Mouse (Mus musculus) T-helper 17 cell (primary cell): ENCODE measurements around the gene Cldn7.
"Not testable (repeated sequence)": the region's sequence is repeated elsewhere in the genome, so short reads cannot be mapped to it uniquely, and the experiment has no call there.

Source experiments
- in situ Hi-C, 2 experiments: fragments of 300-600 bp; cut with MboI, MseI; formaldehyde crosslinking; loops; 1 replicate in 1 of 2; 2 replicates in 1 of 2; pipeline ENCODE4 v1.15.1; 2025; ENCODE audit warnings: high pct_unique_total_duplicates in 2 of 2

Cldn7 gene

DNA sequence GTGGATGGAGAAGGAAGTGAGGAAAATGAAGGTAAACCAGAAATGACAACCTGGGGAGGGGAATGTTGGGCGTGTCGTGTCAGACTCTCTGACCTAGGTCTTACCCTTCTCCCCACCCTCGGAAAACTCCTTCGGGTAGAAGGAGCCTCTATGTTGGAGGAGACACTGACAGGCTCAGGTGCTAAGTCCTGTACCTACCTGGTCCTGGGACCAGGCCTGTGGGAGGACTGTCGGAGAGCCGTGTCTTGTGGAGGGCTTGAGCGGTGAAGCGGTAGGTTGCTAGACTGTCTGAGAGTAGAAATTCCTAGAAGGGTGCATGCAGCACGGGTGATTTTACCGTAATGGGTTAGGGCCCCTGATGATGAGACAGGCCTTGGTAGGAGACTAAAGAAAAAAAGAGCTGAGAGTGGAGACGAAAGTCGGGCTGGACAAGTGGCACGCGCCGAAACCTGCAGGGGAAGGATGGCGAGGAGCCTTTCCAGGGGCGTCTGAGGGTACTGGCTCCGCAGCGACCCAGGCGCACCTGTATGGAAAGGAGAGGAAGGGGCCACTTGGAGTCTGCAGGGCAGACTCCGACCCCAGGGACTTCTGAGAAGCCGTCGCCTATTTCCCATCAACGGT lies at the start of gene Cldn7:
Gene Cldn7 (plus strand): TSS at position 130 of the 621 bp plus-strand sequence.
- in situ Hi-C loops = no loop called here

DNA sequence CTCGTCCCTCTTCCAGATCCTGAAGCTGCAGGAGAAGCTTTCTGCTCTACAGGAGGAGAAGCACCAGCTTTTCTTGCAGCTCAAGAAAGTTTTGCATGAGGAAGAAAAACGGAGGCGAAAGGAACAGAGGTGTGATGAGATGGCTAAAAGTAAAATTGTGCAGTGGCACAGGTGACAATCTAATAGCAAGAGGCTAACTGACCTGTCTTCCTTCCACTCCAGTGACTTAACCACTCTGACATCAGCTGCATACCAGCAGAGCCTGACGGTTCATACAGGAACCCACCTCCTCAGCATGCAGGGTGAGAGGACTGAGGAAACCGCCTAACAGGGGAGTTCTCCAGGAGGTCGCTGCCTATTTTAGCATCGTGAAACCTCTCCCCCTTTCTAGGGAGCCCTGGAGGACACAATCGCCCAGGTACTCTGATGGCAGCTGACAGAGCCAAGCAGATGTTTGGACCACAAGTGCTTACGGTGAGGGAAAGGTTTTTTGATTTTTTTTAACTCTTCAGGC lies 49.6 kb upstream of the Cldn7 start:
- in situ Hi-C loops = loop anchor here (10.0 kb wide), 2 partner anchors 750 to 1060 kb away; partner anchors contain the start of genes Rpain (in 1 of the 2) and Spag7 (in 1 of the 2)

DNA sequence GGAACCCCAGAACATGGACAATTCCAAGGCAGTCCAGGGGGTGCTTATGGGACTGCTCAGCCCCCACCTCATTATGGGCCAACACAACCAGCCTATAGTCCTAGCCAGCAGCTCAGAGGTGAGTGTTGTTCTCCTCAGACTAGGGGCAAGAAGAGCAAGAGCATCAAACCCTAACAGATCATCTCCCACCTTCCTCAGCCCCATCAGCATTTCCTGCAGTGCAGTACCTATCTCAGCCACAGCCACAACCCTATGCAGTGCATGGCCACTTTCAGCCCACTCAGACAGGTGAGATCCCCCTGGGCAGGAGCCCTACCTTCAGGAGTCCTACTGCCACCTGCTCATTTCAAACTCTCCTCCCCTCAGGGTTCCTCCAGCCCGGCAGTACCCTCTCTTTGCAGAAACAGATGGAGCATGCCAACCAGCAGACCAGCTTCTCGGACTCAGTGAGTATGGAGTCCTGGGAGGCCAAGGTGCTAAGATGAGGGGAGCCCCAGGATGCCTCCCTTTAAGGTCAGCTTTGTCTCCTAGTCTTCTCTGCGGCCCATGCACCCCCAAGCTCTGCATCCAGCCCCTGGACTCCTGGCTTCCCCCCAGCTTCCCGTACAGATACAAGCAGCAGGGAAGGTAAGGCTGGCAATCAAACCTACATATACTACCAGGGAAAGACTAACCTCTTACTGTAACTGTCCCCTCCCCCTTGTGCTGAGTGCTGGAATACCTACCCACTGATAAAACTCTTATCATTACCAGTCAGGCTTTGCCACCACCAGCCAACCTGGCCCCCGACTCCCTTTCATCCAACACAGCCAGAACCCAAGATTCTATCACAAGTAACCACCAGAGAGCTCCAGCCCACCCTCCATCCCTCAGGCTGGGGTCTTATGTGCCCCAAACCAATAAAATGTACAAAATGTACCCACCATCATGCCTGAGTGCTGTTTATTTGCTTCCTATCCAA lies 48.6 kb upstream of the Cldn7 start:
- in situ Hi-C loops = loop anchor here (10.0 kb wide), 2 partner anchors 749 to 1059 kb away; partner anchors contain the start of genes Rpain (in 1 of the 2) and Spag7 (in 1 of the 2)

DNA sequence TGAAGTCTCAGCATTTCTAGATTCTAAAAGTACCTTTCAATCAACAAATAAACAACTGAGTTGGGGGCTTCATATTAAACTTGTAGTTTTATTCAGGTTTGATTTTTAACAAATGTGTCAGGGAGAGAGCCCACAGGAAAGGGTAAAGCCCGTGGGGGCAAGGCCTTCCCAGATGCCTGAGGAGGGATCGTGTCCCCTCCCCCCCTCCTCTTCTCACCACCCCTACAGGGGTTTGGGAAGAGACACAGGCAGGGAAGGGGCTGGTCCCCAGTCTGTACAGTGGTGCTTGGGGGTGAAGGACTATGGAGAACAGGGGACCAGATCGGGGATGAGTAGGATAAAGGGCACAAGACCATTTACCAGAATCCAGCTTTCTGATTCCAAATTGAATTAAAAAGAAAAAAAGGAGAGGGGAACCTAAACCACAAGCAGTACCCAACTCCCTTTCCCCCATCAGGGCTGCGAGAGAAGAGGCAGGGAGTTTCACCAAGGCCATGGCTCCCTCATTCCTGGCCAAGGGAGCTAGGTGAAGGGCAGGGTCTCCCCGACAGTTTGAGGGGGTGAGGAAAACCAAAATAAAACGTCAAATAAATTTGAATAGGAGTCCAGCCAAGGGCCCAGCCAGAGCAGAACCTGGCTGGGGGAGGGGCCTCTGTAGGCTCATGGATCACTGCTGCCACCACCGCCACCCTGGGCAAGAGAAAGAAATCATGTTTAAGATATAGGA lies 47.8 kb upstream of the Cldn7 start:
- in situ Hi-C loops = loop anchor here (10.0 kb wide), 2 partner anchors 748 to 1058 kb away; partner anchors contain the start of genes Rpain (in 1 of the 2) and Spag7 (in 1 of the 2)

DNA sequence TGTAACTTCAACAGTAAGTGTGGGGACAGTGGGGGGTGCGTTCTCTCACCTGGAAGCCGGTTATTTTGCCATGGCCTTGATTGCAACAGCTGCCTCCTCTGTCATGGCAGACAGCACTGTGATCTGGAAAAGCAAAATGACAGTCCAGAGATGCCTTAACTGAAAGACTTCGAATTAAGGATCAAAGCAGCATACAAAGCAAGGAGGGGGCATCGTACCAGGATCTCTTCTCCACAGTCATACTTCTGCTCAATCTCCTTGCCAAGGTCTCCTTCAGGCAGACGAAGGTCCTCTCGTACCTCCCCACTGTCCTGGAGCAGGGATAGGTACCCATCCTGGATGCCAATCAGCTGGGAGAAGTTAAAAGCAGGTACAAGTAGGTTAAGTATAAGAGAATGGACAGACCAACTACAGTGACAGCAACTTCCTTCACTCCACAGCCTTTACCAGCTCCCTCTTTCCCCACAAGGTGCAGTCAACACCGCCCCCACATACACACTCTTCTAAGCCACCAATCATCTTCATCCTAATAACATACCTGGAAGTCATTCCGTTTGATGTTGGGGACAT lies 47.1 kb upstream of the Cldn7 start:
- in situ Hi-C loops = loop anchor here (10.0 kb wide), 2 partner anchors 747 to 1057 kb away; partner anchors contain the start of genes Rpain (in 1 of the 2) and Spag7 (in 1 of the 2)

DNA sequence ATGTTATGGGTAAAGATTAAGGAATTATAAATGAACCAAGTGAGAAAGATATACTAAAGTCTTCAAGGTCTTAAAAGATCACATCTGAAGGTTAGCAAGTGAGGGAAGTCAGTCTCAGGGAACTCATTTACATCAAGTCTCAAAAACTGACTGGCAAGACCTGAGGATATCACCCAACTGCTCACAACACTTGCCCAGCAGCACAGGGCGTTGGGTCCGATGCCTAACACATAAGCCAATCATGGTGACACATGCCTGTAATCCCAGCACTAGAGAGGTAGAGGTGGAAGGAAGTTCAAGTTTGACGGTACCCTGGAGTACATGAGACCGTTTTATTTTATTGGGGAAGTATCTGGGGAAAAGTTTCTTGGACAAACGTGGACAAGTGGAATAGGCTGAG lies 46.5 kb upstream of the Cldn7 start:
- in situ Hi-C loops = loop anchor here (10.0 kb wide), 2 partner anchors 747 to 1057 kb away; partner anchors contain the start of genes Rpain (in 1 of the 2) and Spag7 (in 1 of the 2)

DNA sequence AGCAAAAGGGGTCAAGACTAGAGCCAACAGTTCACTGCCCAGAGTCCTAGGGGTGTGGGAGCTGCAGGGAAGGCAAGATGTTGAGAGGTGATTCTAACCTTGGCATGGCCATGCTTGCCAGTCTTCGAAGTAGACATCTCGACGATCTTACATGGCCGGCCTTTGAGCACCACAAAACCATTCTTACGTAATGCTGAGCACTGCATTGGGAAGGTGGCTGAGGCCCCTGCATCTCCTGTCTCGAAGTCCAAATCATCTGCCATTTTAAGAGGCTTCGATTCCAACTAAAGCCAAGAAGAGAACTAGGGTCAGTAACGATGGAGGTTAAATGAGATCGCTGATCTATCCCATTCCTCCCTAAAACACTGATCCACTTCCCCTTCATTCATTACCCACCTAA lies 45.5 kb upstream of the Cldn7 start:
- in situ Hi-C loops = loop anchor here (10.0 kb wide), 2 partner anchors 746 to 1056 kb away; partner anchors contain the start of genes Rpain (in 1 of the 2) and Spag7 (in 1 of the 2)

DNA sequence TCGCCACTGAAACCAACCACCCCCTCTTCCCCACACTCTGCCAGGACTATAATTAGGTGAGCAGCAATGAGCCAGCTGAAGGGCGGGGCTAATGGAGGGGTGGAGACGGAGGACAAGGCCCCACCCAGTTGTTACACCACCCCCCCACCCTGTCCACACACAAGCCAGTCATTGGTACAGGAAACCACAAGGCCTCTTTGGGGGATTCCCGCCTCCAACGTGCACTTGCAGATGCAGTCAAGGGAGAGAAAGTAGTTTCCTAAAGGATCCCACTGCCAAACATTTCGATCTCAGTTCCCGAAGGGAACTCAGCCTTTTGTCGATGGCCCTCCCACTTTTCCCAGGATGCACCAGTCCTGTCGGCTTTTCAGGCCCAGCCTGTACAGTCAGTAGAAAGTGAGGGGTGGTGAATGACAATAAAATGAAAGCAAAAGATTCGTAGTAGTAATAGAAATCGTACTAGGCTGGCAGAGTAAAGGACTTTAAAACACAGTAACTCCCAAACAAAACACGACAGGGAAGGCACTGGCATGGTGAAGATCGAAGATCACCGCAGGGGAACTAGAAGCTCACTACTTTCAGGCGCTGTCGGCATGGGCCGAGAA lies 44.8 kb upstream of the Cldn7 start:
- in situ Hi-C loops = loop anchor here (10.0 kb wide), 2 partner anchors 745 to 1055 kb away; partner anchors contain the start of genes Rpain (in 1 of the 2) and Spag7 (in 1 of the 2)

DNA sequence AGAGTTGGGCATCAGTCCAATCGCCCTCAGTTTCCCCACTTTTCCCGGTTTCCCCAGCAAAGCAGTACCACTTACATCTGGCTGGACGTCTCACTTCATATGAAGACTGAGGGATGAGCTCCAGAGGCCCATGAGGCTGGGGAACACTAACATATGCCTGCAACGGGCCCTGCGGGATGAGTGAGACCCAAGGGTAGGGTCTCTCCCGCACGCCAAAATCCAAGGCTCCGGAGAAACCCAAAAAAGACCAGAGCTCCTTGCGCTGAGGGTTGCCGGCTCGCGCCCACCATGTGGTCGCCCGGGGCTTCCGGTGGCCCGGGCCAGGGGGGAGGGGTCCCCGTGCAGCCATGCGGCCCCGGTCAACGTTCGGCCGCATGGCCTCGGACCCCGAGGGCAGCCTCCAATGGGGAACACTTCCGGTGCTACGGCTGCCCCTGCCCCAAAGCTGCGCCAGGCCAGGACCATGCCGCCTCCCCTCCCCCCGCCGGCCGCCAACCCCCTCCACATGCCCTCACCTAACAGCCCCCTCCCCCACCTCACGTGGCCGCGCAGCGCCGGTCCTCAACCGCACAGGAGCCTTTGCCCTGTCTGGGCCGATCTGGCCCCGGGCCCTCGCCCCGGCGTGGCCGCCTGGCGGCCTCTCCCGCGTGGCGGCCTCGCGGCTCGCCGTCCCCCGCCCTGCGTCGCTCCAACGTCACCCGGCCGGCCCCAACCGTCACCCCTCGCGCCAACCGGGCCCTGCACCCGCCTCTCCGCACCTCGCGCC lies 44.1 kb upstream of the Cldn7 start:
- in situ Hi-C loops = no loop called here

DNA sequence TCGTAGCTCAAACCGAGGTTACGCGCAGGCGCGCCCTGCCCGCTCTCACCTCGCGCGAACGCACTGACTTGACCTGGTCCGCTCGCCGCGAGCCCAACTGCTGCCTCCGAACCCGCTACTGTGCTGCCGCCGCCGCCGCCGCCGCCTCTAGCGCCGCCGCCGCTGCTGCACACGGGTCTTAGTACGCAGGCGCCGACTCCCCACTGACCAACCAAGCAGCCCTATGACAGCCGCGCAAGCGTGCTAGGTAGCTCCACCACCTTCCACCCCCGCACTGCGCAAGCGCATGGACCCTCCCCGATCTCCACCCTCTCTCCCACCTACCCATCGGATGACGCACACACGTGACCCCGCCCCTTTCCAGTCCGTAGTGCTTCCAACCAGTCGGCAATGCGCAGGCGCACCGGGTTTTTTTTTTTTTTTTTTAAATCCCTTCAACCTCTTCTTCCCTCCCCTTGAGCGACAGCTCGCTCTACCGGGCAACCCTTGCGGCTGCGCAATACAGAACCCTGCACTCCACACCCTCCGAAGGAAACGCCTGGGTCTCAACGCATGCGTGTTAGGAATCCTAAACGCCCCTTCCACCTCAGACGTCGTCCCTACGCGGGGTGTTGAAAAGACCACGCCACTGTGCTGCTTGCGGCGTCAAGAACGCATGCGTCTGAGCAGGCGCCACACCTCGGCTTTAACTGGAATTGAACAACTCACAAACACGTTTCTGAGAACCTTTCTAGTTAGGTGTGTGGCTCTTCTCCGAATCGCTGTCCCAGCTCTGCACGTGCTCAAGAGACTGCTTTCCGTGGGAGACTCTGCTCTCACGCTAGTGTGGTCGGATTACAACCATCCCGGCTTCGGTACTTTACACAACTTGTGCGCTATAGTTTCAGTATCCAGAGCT lies 43.2 kb upstream of the Cldn7 start, which contains the start of gene Eif5a:
Gene Eif5a (minus strand): TSS at position 845 of the 898 bp plus-strand sequence.
- in situ Hi-C loops = no loop called here

DNA sequence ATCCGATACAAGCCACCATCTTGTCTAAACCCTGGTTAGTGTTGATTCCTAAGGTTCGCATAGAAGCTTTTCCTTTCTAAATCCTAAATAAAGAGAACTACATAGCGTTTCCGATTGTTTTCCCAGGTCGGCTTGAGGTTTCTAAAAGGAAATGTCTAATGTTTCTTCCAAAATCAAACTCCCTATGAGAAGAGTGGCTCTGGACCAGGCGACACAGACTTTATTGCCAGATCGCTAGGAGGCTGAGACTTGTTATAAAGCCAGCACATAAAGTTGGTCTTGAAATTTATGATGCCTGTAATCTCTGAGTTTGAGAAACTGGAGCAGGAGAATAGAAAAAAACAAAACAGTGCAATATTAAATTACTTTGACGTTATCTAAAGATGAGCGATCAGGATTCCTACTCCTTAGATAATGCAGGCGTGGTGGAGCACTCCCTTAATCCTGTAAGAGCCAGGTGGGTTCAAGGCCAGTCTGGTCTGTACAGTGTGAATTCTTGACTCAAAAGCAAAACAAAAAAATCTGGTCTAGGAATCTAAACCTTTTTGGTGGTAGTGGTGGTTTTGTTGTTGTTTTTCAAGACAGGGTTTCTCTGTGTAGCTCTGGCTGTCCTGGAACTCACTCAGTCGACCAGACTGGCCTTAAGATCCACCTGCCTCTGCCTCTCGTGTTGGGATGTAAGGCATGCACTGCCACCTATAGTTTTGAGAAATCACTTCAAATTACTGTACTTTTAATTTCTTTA lies 42.4 kb upstream of the Cldn7 start:
- in situ Hi-C loops = no loop called here

DNA sequence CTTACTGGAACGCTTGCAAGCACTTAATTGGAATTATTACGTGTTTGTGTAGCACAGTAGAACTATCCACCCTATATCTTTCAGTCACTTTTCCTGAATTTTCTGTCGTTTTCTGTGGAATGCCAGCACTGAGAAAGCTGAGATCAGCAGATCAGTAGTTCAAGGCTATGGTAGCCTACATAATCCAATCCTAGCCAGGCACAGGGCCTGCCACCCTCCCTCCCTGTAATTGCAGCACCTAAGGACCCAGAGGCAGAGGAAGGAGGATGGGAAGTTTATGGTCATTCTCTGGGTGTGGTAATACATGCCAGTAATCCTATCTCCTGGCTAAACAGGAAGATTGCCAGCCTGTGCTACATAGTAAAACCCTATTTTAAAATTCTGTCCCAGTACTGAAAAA lies 41.8 kb upstream of the Cldn7 start:
- in situ Hi-C loops = no loop called here

DNA sequence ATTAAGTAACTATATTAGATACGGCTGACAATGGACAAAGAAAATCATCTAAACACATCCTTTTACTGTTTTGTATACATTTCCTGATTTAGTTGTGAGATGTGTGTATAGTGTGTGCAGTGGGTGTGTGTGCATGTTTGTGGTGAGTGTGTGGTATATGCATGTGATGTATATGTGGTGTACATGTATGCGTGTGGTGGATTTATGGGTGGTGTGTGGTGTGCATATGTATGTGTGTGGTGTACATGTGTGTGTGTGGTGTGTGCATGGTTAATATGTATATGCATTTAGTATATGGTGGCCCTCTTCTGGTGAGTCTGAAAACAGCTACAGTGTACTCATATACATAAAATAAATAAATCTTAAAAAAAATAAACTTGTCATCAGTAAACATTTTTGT lies 37.1 kb upstream of the Cldn7 start:
- in situ Hi-C loops = no loop called here

DNA sequence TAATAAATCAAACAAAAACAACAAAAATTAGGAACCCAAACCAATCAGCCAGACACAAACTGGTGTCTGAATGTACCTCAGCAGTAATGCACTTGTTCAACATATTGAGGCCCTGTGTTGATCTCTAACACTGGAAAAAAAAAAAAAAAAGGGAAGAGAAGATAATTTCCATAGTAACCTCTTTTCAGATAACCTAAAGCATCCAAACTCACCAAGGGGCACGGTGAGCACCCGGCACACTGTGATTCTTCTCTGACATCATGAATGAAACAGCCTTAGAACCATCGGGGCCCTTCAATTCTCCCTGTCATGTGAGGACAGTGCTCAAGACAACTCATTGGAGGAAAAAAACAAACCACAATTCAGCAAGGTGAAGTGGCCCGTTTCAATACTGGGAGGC lies 34.9 kb upstream of the Cldn7 start:
- in situ Hi-C loops = no loop called here

DNA sequence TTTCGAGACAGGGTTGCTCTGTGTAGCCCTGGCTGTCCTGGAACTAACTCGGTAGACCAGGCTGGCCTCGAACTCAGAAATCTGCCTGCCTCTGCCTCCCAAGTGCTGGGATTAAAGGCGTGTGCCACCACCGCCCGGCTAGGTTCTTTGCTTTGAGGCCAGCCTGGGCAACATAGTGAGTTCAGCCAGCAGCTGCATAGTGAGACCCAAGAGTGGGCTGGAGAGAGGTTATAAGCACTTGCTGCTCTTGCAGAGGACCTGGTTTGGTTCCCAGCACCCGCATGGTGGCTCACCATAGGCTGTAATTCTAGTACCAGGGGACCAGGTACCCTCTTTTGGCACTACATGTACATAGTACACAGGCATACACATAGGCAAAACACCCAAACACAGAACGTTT lies 34.4 kb upstream of the Cldn7 start:
- in situ Hi-C loops = not testable (repeated sequence)

DNA sequence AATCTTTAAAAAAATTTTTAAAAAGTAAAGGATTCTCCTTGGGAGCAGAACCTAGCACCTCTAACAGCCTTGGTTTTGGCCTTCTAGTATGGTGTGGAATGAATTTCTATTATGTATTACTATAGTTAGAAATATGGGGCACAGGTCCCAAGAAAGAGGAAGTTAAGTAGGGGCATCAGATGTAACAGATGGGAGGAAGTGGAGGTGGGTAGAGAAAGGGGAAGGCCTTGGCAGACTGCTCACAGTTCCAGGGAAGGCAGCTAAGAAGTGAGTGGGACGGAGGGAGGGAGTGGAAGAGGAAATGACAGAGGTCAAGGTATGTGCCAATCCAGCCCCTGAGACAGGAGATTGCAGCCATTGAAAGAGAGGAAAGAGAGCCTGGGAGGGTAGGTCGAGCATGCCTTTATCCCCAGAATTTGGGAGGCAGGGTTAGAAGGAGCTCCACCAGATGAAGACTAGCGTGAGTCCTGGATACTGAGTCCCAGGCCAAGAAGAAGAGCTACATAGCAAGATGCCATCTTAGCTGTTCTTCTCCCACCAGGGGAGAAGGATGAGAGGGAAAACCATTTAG lies 33.5 kb upstream of the Cldn7 start:
- in situ Hi-C loops = no loop called here

DNA sequence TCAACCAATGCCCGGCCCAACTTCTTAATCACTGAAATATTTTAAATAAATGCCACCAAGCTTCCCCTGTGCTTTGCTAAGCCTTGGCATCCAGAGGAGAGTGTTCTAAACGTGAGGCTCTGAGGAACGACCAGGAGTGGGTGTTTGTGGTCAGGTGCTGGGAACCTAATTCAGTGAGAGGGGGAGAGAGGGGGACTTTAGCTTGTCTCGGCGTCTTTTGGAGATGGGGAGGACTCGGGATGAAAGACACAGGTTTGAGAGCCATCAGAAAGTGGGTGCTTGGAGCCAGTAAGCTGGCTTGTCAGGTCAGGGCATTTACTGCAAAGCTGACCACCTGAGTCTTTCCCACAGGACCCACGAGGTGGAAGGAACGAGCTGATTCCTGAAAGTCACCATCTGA lies 32.8 kb upstream of the Cldn7 start:
- in situ Hi-C loops = no loop called here
